Mouse (Mus musculus) layer of hippocampus, adult 18-20 months (tissue): ENCODE data around the gene Cnih3. TPM values are rescaled to one million over a fixed set of nuclear protein-coding genes. Genes with fewer than 3 reads are reported as not detected.
A peak's percentile ranks its signal among the peaks of the same experiment; 100 is the strongest.

ENCODE experiments used
- DNase-seq, 2 experiments: peaks; one replicate each; pipeline ENCODE4 v3.0.0; 2022; ENCODE audit warnings: low spot score in 2 of 2
- total RNA-seq, 2 experiments: library from RNA; stranded (reverse); gene quantifications; 2 replicates each; pipeline ENCODE4 v1.2.3; 2021

Gene Cnih3
- total RNA-seq, 2 experiments from 2014 or later = 59.8 to 61.7 TPM

GRCm38 (mm10) chr1:181447576-181447975, 95.1 kb downstream of the Cnih3 start:
- no peak for DNase-seq

DNA sequence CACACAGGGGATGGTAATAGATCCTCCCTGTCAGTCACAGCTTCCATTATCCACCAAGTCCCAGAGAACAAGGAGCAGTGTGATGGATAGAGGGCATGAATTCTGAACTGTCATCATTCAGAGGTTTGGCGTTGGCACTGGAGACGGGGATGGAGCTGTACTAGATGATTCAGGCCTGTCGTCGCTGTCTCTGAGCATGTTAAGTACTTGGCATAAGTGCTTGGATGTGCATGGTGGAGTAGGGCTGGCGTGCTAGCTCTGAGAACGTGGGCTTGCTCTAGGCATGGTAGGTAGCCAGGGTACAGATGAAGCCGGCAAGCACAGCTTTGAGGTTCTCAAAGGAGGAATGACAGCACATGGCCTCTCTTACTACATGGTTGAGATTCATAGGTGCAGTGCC, 95.6 kb downstream of the Cnih3 start:
- peak; percentile 45 to 80 for DNase-seq

DNA sequence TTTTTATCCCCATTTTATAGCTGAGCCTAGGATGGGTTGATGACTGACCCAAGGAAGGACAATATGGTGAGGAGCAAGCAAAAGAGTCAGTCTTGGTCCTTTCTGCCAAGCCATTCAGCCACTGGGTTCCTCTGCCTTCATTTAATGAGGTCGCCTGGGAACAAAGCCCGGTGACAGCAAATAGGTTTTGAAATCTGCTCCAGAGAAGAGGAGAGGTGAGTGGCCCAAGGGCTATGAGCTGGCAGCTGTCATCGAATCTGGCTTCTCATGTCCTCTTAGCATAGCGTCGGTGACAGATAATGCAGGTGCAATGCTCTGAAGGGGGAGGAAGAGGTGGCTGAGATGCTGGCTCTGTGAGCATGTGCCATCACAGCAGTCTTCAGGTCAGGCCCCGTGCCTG, 100.7 kb downstream of the Cnih3 start:
- no peak for DNase-seq

DNA sequence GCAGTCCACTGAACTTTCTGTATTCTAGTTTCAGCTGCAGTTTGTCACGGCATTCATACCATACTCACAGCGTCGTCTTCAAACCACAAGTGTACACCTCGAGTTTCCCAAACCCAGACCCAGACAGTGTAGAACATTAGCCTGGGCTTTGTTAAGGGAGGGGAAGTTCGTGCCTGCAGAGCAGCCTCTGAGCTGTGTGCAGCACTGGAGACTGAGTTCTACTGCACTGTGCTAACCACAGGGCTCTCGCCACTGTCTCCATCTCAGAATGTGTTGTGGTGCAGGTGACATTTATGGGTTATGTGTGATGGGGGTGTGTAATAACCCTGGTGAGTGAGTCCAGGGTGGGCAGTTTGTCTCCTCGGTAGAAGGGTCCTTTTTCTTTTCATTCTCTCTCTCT, 104.5 kb downstream of the Cnih3 start:
- no peak for DNase-seq

- no peak for DNase-seq
Observed at GRCm38 (mm10) chr1:181459431-181460105, 107.1 kb downstream of the Cnih3 start.

- no peak for DNase-seq
Observed at GRCm38 (mm10) chr1:181460283-181460682, 107.9 kb downstream of the Cnih3 start.

GRCm38 (mm10) chr1:181461484-181461883, 109.1 kb downstream of the Cnih3 start:
- DNase-seq = no peak

DNA sequence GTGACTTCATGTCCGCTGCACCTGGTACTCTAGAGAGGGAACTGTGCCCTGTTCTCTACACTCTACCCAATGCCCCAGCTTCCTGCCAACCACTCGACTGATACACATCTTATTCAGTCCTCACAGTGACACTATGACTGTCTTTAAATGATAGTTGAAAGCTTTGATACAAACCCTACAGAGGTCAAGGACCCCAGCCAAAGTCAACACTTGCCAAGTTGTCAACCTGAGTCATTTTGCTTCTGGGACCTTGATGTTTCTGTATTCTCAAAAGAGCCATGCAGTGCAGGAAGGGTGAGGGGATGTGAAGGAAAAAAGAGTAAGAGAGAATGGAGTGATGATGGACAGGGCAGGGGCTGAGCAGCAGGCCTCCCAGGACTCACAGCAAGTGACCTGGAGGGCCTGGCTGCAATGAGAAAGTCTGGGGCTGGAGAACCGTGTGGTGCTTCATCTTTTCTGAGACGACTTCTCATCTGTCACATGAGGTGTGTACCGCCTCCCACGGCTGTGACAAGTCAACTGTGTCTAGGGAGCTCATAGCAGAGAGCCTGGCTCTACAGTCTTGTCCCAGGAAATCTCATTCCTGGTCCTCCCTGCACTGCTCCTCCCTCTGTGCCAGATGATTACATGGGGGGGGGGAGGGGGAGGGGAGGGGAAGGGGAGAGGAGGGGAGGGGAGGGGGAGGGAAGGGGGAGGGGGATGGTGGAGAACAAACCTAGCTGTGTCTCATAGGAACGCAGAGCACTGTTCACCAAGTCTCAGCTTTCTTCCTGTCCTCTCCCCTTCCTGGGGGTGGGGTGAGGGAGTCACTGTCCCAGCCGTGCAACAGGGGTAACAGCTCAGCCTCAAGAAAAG, 109.8 kb downstream of the Cnih3 start:
- DNase-seq = no peak

DNA sequence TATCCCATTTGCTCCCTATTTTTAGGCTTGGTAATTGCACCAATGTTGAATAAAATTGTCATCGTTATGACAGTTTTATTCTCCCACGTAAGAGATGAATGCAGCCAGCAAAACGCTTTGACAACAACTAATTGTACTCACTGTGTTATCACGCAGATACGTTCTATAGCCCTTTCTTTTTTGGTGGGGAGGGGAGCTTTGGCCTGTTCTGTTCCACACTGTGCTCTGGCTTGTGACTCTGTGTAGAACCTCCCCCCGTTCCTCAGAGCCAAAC, 110.4 kb downstream of the Cnih3 start:
- peak in 1 of 2 experiments; percentile 63 for DNase-seq

DNA sequence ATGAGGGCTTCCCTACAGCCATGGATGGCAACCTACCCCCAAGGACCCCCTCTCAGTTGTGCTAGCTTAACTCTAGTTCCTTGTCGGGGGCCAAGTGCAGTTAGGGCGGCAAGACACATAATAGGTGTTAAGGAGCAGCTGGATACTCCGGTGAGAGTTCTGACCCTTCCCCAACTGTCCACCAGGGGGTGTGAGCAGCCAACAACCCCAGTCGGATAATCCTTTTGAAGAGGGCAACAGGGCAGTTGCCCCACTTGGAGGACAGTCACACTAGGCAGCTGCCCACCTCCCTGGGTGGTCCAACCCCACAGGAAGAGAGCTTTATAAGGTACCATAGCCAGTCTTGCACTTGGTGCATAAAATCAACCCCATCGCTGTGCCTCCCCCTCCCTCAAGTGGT, 112.6 kb downstream of the Cnih3 start:
- no peak for DNase-seq

- DNase-seq = no peak
Observed at GRCm38 (mm10) chr1:181466040-181466439, 113.6 kb downstream of the Cnih3 start.

- peak; percentile 46 to 73 for DNase-seq
Observed at GRCm38 (mm10) chr1:181466601-181467320, 114.3 kb downstream of the Cnih3 start.

DNA sequence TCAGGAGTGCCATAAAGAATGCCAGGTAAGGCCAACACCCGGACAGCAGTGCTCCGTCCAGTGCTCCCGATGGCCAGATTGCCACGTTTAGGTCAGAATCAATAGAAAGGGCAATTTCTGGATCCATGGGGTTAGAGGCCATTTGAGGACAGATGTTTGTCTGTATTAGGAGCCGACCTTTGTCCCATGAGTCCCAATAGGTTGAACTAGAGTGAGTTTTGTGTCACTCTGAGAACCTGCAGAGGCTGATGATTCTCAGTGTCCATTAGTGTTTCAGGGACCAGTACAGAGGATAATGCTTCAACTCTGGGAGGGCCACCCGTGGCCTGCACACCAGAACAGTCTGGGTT, 114.9 kb downstream of the Cnih3 start:
- no peak for DNase-seq

DNA sequence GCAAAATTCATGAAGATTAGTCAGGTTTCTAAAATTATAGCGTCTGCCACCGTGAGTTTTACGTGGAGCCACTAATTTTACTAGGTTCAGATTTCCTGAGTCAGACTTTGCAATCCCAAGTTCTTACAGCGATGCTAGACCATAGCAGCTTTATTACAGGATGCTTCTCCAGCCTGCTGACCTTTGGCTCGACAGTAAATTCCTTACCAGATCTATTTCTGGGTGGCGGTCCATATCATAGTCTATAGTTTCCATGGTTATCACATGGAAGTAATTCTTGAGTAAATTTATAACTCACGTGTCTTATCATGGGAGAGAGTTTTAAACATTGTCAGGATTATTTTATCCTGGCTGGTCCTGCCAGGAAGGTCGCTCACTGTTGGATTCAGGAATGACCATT, 117.0 kb downstream of the Cnih3 start:
- DNase-seq = no peak

GRCm38 (mm10) chr1:181476141-181476540, 123.7 kb downstream of the Cnih3 start:
- DNase-seq = no peak

- no peak for DNase-seq
Observed at GRCm38 (mm10) chr1:181476557-181476956, 124.1 kb downstream of the Cnih3 start.

- DNase-seq = peak in 1 of 2 experiments; percentile 27
Observed at GRCm38 (mm10) chr1:181484696-181485095, 132.3 kb downstream of the Cnih3 start.

- no peak for DNase-seq
Observed at GRCm38 (mm10) chr1:181503471-181503870, 151.0 kb downstream of the Cnih3 start.

DNA sequence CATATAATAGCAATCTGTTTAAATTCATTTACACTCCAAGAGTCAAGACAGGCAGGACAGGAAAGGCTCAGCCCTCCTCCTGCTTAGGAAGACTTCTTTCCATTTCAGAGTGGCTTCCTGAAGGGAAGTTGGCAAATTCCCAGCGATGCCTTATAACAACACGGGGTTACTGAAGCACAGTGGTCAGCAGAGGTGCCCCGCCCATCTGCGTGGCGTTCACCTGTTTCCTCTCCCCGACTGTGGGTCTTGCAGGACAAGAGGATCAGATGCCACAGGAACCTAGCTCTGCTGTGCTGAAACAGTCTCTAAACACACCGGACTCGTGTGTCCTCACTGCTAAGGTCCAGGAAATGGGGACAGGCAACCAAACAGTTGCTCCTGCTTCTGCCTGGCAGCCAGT, 152.9 kb downstream of the Cnih3 start:
- DNase-seq = no peak
